Mouse (Mus musculus) kidney, embryonic 14.5 days (tissue): Measurements from ENCODE around the gene Dag1. TPM values are rescaled to one million over a fixed set of nuclear protein-coding genes. Genes with fewer than 3 reads are reported as not detected.
"Not testable (repeated sequence)": the region's sequence is repeated elsewhere in the genome, so short reads cannot be mapped to it uniquely, and the experiment has no call there.

Source experiments
- ATAC-seq: fragments of 200-750 bp; cut with Nextera tagmentation; 2 replicates; pipeline ENCODE4 v1.8.0; 2017; ENCODE audit warnings: moderate number of reproducible peaks, mild to moderate bottlenecking, moderate TSS enrichment, moderate library complexity; ENCODE audit not compliant: low FRiP score, low TSS enrichment
- H3K27ac ChIP-seq: fragments of 300-500 bp; sonication (generic); 2 replicates; pipeline ENCODE4 v1.5.1; 2014; ENCODE audit warnings: low read depth, mild to moderate bottlenecking, low read length, moderate library complexity, mixed read lengths
- H3K27me3 ChIP-seq: fragments of 300-500 bp; sonication (generic); 2 replicates; pipeline ENCODE4 v1.6.1; 2014; ENCODE audit warnings: mild to moderate bottlenecking, low read length; ENCODE audit not compliant: control insufficient read depth, insufficient read depth
- H3K36me3 ChIP-seq: fragments of 300-500 bp; sonication (generic); 2 replicates; pipeline ENCODE4 v1.6.1; 2014; ENCODE audit warnings: low read length, mixed read lengths; ENCODE audit not compliant: control insufficient read depth, insufficient read depth
- H3K4me1 ChIP-seq: fragments of 300-500 bp; sonication (generic); 2 replicates; pipeline ENCODE4 v1.6.1; 2014; ENCODE audit warnings: low read length, mixed read lengths; ENCODE audit not compliant: control insufficient read depth, insufficient read depth
- H3K4me2 ChIP-seq: fragments of 300-500 bp; sonication (generic); replicated peaks from 2 replicates; pipeline ENCODE4 v1.6.1; 2014; ENCODE audit warnings: low read depth, mild to moderate bottlenecking, low read length
- H3K4me3 ChIP-seq: fragments of 300-500 bp; sonication (generic); 2 replicates; pipeline ENCODE4 v1.5.1; 2014; ENCODE audit warnings: mild to moderate bottlenecking, low read length
- H3K9ac ChIP-seq: fragments of 300-500 bp; sonication (generic); 2 replicates; pipeline ENCODE4 v1.6.1; 2014; ENCODE audit warnings: low read depth, mild to moderate bottlenecking, low read length, moderate library complexity
- H3K9me3 ChIP-seq: fragments of 300-500 bp; sonication (generic); 2 replicates; pipeline ENCODE4 v1.6.1; 2016; ENCODE audit warnings: low read length; ENCODE audit not compliant: control insufficient read depth
- WGBS: fragments of 180-500 bp; shearing (Covaris S2); extraction: QIAGEN DNeasy Blood & Tissue Kit; methylation state at CpG from one replicate; pipeline ENCODE4 v1.1.7; 2014; 5-methylcytosine and 5-hydroxymethylcytosine counted together
- polyA plus RNA-seq: library from polyadenylated mRNA; unstranded; fragments of >200 nt; fragmentation: Nextera tagmentation; extraction: Ambion mirVana; gene quantifications from 2 replicates; pipeline ENCODE4 v1.2.1, GENCODE M21; 2014

Gene Dag1
- polyA plus RNA-seq, 1 experiment from 2014 or later, result 129 TPM

DNA sequence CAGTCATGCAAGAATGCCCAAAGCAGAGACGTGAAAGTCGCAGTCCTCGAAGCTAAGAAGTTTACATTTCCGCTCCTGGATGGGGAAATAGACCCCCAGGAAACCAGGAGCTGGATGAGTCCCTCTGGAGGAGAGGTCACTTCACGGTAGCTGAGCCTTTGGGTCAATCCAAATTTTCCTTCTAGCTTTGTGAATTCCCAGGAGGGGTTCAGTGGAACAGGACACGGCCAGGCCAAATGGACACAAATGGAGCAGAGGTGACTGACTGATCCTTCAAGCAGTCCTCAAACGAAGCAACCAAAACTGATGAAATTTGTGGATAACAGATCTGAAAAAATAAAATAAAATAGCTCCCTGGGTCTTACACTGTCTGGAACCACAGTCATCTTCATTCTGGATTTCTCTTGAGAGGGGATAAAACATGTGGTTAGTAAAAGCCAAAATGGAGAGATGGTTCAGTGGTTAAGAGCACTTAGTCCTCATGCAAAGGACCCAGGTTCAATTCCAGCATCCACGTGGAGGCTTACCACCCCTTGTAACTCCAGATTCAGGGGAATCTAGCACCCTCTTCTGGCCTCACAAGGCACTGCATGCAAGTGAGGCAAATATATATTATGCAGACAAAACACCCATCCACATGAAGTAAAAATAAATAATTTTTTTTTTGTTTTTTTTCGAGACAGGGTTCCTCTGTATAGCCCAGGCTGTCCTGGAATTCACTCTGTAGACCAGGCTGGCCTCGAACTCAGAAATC is 15.1 kb upstream of the Dag1 start:
- no peak for ATAC-seq
- Histone ChIP-seq H3K36me3 (no peaks in the 10 kb centered on the region), H3K4me2 (no peak overlapping the region), H3K27me3 (no peaks in the 10 kb centered on the region), H3K9ac (no peak overlapping the region), H3K9me3 (no peaks in the 10 kb centered on the region), H3K4me3 (no peak overlapping the region), H3K4me1 (no peaks in the 10 kb centered on the region), H3K27ac (no peak overlapping the region)
- WGBS, result 58% methylated on average over 10 of the region's 10 CpGs

DNA sequence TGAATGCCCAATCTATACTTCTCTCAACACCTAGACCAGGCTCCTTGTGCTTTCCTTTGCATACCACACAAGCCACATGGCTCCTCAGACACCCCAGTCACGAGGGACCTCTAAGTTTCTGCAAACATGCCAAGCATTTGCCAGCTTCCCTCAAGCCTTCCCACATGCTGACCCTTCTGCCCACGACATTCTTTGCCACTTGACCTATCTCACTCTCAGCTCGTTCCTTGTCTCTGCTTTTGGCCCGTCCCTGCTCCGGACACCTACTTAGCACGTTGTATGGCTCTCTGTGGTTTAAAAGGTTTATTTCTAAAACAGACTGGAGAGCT is 11.5 kb upstream of the Dag1 start:
- Histone ChIP-seq H3K4me3 (no peak overlapping the region), H3K36me3 (no peaks in the 10 kb centered on the region), H3K4me2 (no peak overlapping the region), H3K9ac (no peak overlapping the region), H3K4me1 (no peaks in the 10 kb centered on the region), H3K27me3 (no peaks in the 10 kb centered on the region), H3K9me3 (no peaks in the 10 kb centered on the region), H3K27ac (no peak overlapping the region)
- WGBS, result 57% methylated on average over 6 of the region's 6 CpGs
- ATAC-seq, result no peak

DNA sequence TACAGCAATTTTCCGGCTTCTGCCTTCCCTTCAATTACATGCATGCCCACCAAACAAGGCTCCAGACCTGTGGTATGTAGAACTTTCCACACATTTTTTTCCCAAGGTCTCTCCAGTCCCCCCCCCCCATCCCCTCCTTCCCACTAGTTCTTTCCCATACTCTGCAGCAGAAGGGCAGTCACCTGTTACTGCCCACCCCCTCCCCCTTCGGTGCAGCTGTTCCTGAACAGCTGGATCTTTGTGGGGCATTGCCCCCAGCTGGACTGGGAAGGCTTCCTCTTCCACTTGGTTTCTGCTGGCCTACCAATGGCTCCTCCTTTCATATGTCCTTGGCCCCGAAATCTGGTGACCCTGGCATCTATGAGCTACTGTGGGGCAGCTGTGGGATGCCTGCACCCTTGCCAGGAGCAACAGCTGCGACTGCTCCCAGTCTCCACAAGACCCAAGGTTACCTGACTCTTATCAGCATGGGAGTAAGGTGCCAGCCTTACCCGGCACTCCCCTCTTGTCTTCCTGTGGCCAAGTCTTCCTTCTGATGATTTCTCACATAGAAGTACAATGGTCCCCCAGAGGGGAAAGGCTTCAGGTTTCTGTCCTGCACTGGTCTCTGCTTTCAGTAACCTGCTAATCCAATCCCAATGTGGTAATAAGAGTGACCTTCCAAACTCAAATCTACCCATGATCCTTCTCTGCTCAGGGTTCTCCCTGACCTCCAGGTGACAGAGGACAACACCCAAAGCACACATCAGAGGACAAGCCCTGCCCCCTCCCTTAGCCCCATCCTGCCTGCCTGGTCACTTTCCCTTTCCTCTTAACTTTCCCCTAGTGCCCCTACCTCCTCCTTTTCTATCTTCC is 10.9 kb upstream of the Dag1 start:
- H3K9ac ChIP-seq, result no peak overlapping the region
- ATAC-seq, result no peak

DNA sequence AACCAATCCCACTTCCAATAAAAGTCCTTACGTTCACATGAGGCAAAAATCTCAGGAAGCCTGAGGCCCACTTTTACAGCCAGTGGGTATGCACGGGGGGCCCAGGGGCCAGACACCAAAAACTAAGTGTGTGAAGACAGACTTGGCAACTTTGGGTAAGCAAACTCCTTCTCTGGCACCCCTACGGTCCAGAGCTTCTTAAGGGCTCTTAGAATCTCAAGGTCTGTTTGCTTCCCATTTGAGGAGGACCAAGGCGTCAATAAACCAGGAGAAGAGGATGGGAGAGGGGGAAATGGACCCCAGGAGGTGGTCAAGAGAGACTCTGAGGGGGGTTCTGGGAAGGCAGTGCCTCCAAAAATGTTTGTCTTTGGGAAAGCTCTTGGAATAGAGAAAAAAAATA is 9.7 kb upstream of the Dag1 start:
- no peaks in the 10 kb centered on the region for H3K9me3 ChIP-seq
- no peak overlapping the region for H3K4me2 ChIP-seq
- no peak overlapping the region for H3K27ac ChIP-seq
- no peaks in the 10 kb centered on the region for H3K36me3 ChIP-seq
- H3K4me3 ChIP-seq, result no peak overlapping the region
- no peak overlapping the region for H3K9ac ChIP-seq
- no peaks in the 10 kb centered on the region for H3K4me1 ChIP-seq
- ATAC-seq, result no peak
- 78% methylated on average over 4 of the region's 4 CpGs for WGBS
- H3K27me3 ChIP-seq, result no peaks in the 10 kb centered on the region

More for the DNA sequence above, 10.9 kb upstream of the Dag1 start:
- Histone ChIP-seq H3K4me1 (no peaks in the 10 kb centered on the region), H3K4me3 (no peak overlapping the region), H3K4me2 (no peak overlapping the region), H3K27ac (no peak overlapping the region), H3K36me3 (no peaks in the 10 kb centered on the region), H3K9me3 (no peaks in the 10 kb centered on the region), H3K27me3 (no peaks in the 10 kb centered on the region)
- WGBS, result 68% methylated on average over 5 of the region's 5 CpGs

DNA sequence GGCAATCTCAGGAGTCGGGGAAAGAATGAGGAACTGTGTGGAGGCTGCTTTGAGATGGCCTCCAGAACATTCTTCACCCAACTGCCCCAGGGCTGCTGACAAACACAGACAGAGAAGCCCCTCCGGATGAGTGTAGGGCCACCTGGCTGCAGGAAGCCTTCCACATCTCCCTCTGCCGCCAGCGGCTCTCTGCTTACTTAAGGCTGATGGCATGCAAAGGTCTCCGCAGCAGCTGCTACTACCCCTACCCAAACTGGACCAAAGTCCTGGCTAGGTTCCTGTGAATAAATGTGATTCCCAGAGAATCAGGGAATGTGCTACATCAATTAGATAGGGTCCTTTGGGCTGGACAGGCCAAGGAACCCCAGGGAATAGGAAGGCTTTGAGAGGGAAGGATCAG is 8.9 kb upstream of the Dag1 start:
- Histone ChIP-seq H3K27me3 (no peaks in the 10 kb centered on the region), H3K27ac (no peak overlapping the region), H3K36me3 (no peaks in the 10 kb centered on the region), H3K4me2 (no peak overlapping the region), H3K9ac (no peak overlapping the region), H3K4me1 (no peaks in the 10 kb centered on the region), H3K4me3 (no peak overlapping the region), H3K9me3 (no peaks in the 10 kb centered on the region)
- ATAC-seq, result no peak
- 78% methylated on average over 5 of the region's 5 CpGs for WGBS

DNA sequence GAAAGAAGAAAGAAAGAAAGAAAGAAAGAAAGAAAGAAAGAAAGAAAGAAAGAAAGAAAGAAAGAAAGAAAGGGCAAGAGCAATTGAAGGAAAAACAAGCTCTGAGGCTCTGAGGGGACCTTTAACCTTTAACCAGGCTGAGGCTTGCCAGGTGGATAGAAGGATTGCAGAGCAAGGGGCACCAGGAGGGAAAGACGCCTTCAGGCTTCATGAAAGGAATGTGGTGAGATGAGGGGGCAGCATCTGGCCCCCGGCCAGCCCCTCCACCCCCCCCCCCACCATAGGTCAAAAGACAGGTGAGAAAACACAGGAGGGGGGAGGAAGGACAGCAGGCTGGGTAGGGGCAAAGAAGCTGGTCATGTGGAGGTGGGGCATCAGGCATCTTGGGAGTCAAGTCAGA is 8.2 kb upstream of the Dag1 start:
- no peak overlapping the region for H3K27ac ChIP-seq
- H3K4me3 ChIP-seq, result no peak overlapping the region
- no peaks in the 10 kb centered on the region for H3K36me3 ChIP-seq
- WGBS, result 15% methylated on average over 2 of the region's 2 CpGs
- H3K4me1 ChIP-seq, result no peaks in the 10 kb centered on the region
- no peaks in the 10 kb centered on the region for H3K9me3 ChIP-seq
- H3K4me2 ChIP-seq, result no peak overlapping the region
- no peak overlapping the region for H3K9ac ChIP-seq
- no peak for ATAC-seq
- H3K27me3 ChIP-seq, result no peaks in the 10 kb centered on the region

DNA sequence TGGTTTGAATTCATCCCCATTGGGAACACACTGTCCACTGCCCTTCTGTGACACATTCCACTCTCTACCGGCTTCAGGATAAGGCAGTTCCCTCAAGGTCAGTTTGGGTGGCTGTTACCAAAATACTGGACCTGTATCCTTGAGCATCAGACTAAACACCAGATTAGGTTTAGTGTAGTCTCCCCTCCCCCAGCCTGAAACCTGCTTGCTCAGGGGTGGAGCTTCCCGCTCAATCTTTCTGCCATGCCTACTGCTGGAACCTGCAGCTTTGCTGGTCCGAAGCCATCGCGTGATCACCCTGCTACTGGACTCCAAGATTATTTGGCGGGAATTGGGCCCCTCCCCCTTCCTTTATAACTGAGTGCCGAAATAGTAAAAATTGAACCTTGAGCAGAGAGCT is 4.9 kb upstream of the Dag1 start:
- not testable (repeated sequence) for H3K27ac ChIP-seq, H3K9me3 ChIP-seq, H3K27me3 ChIP-seq, ATAC-seq, H3K9ac ChIP-seq, H3K4me3 ChIP-seq, H3K36me3 ChIP-seq, H3K4me2 ChIP-seq, H3K4me1 ChIP-seq
- WGBS, result 77% methylated on average over 6 of the region's 7 CpGs

DNA sequence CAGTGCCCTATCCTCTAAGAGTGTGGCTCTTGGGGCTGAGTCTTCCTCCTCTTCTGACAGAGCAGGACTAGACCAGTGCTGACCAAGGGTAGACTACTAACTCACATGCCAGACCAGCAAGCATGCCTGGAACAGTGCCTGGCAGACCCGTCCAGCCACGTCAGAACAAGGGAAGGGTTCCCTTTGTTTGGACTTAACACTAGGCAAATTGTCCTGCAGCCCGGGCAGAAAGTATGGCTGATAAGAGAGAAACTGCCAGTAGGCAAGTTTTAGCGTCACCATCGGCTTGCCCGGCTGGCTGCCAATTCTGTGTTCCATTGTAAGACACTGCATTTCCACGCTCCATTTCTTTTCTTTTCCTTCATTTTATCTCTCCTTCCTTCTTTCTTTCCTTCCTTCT is 3.9 kb upstream of the Dag1 start:
- Histone ChIP-seq H3K36me3 (no peaks in the 10 kb centered on the region), H3K4me2 (no peak overlapping the region), H3K27ac (no peak overlapping the region), H3K4me3 (no peak overlapping the region), H3K9ac (no peak overlapping the region), H3K9me3 (no peaks in the 10 kb centered on the region), H3K4me1 (peaks cover 9% of the 10 kb centered on the region; the same call in 1 of the 2 replicates), H3K27me3 (no peaks in the 10 kb centered on the region)
- WGBS, result 81% methylated on average over 7 of the region's 7 CpGs
- ATAC-seq, result no peak

DNA sequence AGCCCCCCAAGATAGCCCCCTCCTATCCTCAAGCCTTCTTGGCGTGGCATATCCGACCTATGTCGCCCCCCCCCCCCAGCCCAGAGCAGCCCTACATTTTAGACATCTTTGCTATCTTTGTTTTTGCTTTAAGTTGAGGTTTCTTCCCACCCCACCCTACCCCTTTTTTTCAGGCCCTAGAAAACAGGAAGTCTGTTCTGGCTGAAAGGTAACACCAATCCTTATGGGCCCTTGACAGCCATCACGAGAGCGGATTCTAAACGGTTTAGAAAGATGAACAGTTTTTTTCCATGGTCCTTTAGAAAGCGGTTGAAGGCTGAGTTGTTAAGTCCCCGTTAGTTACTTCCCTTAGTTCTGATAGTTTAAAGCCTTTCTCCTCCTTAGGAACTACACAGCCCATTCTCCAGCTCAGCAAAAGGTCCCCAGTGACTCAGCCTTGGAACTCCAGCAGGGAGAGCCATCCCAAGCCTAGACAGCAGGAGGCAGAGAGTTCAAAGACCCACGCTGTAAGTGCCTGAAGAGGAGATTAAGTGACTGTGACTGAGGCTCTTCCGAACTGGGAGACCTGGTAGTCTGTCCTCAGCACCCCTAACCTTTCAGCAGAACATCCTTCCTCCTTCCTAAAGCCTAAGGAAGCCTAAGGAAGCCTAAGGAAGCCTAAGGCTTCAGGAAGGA is 2.6 kb upstream of the Dag1 start:
- peaks cover 21% of the 10 kb centered on the region; the same call in 1 of the 2 replicates for H3K4me1 ChIP-seq
- no peak overlapping the region for H3K9ac ChIP-seq
- H3K4me3 ChIP-seq, result no peak overlapping the region
- no peaks in the 10 kb centered on the region for H3K27me3 ChIP-seq
- 62% methylated on average over 10 of the region's 10 CpGs for WGBS
- no peaks in the 10 kb centered on the region for H3K36me3 ChIP-seq
- no peaks in the 10 kb centered on the region for H3K9me3 ChIP-seq
- no peak overlapping the region for H3K4me2 ChIP-seq
- no peak for ATAC-seq
- no peak overlapping the region for H3K27ac ChIP-seq
